Mouse (Mus musculus) right cerebral cortex, postnatal 4 days (tissue): ENCODE results near the gene Mapk8ip3.

Source experiments
- DNase-seq: peaks from one replicate; pipeline ENCODE4 v3.0.0-alpha.2; 2022

The Mapk8ip3 gene

DNA sequence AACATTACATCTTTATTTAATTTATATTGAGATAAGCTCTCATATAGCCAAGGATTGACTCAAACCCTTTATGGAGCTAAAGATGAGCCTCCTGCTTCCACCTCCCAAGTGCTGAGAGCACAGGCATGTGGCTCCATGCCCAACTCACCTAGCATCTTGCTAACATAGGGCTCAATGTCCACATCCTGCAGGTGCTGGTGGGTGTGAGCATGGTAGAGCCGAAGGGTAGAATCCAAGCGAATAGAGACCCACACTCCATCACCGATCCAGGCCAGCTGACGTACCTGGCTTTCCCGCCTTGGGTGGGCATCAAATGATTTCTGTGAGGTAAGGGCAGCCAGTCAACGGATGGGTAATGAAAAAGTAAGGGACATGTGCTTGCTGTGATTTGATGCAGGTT is 36.8 kb downstream of the Mapk8ip3 start:
- DNase-seq, result no peak

DNA sequence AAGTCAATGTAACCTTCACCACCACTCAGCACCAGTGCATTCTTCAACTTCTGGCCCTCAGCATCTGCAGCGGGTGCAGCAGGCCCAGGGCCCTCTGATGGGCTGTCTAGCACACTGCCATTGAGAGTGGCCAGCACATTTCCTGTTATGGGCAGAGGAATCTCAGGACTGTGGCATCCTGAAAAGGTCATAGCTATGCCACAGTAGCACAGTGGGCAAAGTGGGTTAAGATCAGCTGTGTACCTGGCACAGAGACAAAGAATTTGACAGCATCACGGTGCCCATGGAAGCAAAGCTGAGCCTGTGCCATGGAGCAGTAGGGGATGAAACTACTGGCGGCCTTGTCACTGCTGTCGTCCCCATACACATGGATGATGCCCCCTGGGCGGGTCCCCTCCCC is 37.6 kb downstream of the Mapk8ip3 start:
- DNase-seq, result no peak

DNA sequence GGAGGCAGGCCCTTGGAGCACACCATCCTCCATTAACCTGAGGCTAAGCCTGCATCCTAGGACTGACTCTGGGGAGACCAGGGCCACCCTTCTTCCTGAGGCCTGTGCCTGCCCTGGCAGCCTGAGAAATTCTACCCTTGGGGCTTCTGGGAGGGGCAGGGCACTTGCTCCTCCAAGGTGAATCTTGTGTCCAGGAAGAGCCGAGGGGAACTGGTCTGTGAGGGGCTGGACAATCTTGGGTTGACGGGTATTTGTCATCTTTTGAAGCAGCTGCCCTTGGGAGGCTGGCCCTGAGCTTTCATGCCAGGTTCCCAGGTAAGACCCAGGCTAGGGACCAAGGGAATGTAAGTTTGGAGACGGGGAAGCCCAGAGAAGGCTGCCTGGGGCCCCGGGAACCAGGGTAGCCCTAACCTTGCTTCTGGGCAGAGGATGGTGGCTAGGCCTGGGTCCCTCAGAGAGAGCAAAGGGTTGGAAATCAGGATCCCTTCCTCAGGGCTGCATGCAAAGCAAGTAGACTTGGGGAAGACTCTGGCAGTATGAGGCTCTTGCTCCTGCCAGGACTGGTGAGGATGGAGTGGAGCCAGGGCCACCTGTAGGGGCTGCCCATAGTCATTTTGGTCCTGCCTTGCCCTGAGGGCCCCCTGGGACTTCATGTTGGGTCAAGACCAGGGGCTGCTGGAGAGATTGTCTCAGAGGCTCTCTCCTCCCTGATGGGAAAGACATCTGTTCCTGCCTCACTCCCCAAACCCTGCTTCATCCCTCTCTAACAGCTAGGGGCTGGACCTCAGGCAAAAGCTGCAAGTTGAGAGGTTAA is 38.5 kb downstream of the Mapk8ip3 start:
- DNase-seq, result no peak

DNA sequence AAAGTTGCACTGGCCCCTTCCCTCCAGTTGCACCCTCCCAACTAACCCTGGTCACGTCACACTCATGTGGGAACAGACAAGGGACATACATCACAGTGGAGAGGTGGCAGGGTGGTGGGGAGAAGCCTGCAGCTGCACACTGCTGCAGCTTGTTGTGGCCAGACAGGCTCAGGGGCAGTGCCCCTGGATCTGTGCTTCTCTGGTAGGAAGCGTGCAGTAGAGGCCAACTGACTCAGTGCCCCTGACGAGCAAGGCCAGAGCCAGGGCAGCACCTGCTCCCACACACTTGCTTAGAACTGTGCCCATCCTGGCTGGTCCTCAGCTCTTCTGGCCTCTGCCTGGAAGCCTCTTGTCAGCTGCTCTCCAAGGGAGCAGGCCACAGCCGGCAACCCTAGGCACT is 39.2 kb downstream of the Mapk8ip3 start:
- DNase-seq, result no peak

DNA sequence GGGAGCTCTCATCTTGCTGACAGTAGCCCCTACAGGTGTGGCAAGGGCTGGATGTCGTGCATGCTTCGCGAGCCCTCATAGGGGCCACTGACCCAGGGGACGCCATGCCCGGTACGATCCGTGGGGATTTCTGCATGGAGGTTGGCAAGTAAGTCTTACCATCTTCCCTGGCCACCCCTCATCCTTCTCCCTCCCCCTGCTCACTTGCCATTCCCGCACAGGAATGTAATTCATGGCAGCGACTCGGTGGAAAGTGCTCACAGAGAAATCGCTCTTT is 39.8 kb downstream of the Mapk8ip3 start:
- DNase-seq, result no peak

DNA sequence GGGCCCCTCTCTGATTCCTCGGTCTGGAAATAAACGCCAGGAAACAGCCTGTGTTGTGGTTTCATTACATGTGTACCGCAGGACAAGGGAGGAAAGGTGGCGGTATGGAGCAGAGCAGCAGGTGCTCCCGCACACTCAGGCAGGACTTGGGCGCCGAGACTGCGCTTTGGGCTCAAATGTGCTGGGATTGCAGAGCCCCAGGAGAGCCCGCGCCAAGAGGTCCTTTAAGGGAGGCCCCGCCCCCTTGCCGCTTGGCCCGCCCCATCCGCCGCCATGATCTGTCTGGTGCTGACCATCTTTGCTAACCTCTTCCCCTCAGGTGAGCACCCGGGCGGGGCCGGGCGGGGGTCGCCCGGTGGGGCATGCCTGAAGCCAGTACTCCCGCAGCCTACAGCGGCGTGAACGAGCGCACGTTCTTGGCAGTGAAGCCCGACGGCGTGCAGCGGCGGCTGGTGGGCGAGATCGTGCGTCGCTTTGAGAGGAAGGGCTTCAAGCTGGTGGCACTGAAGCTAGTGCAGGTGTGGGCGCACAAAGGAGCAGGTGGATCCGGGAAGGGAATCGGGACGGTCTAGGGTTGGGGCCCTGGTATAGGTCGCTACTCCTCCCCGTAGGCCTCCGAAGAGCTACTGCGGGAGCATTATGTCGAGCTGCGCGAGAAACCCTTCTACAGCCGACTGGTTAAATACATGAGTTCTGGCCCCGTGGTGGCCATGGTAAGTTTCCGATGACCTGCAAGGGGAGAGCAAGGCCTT is 40.4 kb downstream of the Mapk8ip3 start, which contains the start of gene Nme3:
Gene Nme3, plus strand, starts transcription at position 260 of the 752 bp plus-strand sequence.
- DNase-seq, result peak; percentile 74

DNA sequence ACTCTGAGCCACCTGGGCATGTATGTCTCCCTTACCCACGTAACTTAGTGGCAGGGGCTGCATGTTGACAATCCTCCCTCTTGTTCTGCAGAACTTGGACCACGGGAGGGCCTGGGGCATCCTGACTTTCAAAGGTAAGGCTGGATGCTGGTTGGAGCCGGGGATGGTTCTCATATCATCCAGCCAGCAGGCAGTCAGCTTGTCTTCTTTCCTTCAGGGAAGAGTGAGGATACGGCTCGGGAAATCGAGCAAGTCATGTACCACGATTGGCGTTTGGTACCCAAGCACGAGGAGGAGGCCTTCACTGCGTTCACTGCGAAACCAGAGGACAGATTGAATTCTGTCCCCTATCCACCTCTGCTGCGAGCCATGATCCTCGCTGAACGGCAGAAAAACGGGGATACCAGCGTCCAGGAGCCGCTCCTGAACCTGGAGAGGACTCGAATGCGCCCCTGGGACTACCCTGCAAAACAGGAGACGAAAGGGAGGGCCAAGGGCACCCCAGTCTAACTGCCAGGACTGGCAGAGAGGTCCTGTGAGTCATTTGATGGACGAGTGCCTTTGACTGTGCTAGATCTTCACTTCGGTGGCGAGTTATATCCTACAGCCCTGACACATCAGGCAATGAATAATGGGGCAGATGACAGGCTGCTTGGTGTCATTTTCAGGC is 41.1 kb downstream of the Mapk8ip3 start:
- no peak for DNase-seq

DNA sequence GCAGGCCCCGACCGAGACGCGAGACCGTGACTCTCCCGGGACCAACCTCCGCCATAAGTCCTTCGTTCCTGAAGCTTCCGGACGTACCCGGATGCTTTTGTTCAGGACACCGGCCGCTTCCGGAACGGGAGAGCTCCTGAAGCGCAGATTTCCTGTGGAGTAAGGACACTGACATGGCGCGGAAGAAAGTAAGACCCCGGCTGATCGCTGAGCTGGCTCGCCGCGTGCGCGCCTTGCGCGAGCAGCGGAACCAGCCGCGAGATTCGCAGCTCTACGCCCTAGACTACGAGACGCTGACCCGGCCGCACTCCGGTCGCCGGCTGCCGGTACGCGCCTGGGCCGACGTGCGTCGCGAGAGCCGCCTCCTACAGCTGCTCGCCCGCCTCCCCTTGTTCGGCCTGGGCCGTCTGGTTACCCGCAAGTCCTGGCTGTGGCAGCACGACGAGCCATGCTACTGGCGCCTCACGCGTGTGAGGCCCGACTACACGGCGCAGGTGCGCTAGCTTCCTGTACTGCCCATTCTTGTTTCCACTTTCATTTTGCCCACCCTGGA is 41.7 kb downstream of the Mapk8ip3 start, which contains the start of the genes Eme2 and Mrps34:
Gene Eme2, minus strand, starts transcription at position 93 of the 553 bp plus-strand sequence.
Gene Mrps34, plus strand, starts transcription at position 122 of the 553 bp plus-strand sequence.
- DNase-seq, result peak; percentile 79

DNA sequence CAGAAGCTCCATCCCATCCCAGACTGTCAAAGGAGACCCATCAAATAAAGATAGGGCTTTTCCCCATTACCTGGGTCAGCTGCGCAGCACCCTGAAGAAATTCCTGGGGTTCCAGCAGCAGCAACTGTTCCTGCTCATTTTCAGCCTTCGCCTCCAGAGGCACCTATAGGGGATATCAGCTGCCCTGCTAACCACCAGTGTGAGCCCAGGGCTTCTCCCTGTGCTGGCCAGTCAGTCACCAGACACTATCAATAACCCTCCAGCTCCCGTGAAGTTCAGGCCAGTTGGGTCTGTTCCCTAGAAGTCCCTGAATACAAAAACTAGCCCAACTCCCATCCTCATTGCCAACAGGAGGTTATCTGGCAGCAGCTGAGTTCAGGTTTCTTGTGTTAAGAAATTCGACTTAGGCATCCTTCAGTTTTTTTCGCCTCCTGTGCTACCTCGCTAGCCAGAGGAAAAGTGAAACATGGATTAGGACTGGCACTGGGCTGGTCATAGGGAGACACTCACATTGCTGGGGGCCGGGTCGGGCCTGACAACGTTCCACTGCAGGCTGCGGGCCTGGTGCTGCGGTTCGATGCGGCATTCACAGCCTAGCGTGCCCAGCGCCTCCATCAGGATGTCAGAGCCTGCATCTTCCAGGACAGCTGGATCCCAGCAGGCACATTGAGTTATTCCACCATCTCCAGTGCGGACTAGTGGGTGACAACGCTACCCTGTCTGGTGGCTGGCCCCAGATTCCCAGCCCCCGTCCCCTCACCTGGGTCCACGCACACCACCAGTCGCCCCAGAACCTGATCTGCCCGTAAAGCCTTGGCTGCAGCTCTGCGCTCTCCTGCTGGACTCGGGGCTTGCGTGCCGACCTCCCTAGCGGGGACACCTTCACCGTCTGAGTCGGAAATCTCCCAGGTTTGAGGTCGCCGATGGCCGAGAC is 42.4 kb downstream of the Mapk8ip3 start:
- DNase-seq, result no peak

DNA sequence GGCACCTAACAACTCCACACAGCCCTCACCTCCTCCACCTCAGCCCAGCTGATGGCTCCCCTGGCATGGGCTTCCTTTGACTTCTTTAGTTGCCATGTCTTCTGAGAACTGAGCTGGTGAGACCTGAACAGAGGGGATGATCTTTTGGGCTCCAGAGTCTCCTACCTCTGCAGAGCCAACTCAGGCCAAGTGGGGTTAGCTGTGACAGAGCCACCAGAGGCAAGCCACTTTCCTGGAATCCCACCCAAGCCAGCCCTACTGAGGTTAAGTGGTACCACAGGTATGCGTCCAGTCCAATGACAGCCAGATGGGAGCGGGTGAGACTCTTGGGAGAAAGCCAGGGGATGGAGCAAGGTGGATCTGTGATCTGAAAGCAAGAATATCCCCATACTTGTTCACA is 43.5 kb downstream of the Mapk8ip3 start:
- DNase-seq, result no peak

DNA sequence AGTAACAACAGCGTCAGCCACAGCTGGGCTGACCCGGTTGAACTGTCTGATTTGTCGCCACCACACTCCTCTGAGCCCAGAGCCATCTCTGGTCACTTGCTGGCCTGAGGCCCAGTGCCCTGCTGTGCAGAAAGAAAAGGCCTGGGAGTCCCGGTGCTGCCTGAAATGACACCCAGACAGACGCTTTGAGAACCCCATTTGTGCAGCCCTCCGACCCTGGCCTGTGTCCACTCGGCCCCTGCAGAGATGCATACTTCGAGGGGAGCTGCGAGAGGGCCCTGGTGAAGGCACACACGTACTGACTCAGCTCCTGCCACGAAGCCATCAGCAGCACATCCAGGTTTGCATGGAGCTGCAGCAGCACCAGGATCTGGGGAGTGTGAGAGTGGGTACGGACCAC is 44.0 kb downstream of the Mapk8ip3 start:
- no peak for DNase-seq

DNA sequence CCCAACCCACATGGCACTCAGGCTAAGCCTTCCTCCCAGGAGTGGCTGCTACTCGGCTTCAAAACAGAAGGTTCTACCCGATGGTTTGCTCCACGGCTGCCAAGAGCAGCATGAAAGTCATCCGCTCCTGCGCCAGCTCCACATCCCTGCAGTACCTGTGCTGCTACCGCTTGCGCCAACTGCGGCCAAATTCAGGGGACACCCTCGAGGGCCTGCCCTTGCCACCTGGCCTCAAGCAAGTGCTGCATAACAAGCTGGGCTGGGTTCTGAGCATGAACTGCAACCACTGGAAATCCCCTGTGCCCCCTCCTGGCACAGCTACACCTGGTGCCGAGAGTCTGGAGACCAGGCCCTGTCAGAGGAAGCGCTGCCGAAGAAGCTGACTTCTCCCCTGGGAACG is 45.5 kb downstream of the Mapk8ip3 start:
- no peak for DNase-seq

DNA sequence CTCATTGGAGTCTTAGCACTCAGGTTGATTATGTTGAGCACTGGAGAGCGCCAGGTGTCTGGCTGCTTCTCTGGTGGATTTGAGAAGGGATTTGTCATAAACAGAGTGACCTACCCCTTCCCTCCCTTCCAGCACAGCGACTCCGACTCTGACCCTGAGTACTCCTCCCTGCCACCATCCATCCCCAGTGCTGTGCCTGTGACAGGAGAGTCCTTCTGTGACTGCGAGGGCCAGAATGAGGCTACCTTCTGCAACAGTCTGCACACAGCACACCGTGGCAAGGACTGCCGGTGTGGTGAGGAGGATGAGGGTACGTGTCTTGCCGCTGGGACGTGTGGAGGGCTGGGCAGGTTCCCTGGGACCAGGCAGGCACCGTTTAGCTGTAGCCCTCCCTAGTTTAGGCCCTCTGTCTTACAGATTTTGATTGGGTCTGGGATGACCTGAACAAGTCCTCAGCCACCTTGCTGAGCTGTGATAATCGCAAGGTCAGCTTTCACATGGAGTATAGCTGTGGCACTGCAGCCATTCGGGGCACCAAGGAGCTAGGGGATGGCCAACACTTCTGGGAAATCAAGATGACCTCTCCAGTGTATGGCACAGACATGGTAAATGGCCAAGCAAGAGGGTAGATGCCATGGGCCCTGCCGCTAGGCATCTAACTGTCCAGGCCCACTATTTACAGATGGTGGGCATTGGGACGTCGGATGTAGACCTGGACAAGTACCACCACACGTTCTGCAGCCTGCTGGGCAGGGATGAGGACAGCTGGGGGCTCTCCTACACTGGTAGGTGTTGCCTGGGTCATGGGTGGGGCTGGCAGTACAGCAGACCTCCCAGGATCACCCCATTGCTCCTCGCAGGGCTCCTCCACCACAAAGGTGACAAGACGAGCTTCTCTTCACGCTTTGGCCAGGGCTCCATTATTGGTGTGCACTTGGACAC is 46.4 kb downstream of the Mapk8ip3 start:
- DNase-seq, result no peak

DNA sequence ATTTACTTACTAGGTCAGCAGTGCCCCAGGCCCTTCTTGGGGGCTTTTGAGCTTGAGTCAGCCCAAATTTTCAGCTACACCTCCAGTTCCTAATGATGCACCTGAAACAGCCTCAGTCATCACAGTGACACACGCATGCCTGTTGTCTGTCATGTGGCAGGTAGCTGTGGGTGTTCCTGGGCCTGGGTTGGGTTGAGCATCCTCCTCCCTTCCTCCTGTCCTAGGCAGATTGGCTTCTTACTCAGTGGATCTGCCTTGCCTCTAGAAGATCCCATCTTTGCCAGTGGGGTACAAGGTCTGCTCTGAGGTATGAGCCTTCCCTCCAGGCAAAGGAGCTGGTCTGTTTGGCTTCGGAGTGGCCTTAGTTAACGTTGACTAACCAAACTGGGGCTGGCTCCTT is 47.9 kb downstream of the Mapk8ip3 start:
- DNase-seq, result no peak

DNA sequence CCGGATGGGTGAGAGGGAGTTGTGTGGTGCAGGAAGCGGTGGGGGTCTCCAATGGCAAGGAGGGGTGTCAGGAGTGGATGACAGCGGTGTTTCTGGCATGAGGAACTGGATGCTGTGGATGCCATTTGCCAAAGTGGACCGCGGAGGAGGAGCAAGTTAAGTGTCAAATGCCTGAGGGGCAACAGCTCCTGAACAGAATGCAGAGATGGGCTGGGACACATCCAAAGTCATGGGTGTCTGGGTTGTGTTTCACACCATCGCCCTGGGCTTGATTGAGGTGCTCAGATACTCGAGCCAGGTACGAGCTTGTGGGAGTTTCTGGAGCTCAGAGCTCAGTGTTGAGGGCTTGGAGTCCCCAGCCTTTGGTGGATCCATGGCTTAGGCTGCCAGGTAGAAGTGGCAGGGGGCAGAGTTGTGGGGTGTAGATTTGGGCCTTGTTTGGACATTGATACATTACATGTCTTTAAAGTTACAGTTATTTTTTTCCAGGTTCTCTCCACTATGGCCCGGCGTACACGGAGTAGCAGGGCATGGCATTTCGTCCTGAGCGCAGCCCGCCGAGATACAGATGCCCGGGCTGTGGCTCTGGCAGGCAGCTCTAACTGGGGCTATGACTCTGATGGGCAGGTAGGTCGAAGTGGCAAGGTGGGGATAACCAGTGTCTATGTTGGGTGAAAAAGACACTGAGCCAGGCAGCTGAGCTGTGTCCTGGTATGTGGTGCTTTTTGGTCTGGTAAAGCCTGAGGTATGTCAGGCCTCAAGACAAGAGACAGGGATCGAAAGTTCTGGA is 49.3 kb downstream of the Mapk8ip3 start:
- no peak for DNase-seq

DNA sequence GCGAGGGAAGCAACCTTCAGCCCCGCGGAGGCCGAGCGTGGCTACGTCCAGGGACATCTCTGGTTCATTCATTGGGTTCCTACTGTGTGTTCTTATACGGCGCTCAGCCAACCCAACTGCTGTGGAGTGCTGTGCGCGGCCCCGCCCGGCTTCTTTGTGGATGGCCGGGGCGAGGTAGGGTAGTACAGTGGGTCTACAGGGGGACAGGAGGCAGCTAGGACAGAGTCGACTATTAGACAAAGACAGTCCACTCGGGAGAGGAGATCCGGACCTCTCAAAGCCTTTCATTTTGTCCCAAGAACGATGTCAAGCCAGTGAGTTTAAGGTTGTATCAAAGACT is 49.9 kb downstream of the Mapk8ip3 start:
- DNase-seq, result no peak

DNA sequence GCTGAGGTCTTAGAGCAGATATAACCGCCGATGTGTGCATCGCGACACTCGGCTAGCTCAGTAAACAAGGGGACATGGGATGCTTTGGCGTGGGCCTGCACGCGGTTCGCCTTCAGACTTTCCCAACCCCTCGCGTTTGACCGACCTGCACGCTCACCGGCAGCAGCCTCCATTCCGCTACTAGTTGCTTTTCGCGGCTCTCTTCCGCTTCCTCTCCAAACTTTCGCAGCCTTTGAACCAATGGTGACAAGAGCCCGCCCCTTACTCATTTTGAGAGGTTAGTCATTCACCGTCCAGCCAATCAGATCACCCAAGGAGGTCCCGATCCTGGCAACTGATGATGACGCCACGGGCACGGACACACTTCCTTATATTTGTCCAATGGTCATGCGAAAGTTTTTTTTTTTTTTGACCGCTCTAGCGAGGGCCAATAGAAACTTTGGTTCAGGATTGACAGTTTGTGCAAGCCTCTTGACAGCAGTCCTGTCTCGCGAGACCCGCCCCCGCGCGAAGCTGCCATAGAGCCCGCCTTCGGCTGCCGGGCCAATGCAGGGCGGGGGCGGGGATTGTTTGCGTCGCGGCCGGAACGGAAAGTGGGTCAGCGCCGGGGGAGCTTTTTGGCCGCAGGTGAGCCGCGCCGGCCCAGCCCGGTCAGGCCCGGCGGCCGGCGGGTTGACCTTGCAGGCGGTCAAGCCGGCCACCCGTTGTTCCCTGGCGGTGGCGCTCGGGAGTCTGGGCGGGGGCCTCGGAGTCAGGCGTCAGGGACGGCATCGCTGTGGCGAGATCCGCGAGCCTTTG is 50.4 kb downstream of the Mapk8ip3 start, which contains the start of the genes Nubp2 and Spsb3:
Gene Nubp2, minus strand, starts transcription at position 216 of the 798 bp plus-strand sequence.
Gene Spsb3, plus strand, starts transcription at position 510 of the 798 bp plus-strand sequence.
- DNase-seq, result peak; percentile 97

DNA sequence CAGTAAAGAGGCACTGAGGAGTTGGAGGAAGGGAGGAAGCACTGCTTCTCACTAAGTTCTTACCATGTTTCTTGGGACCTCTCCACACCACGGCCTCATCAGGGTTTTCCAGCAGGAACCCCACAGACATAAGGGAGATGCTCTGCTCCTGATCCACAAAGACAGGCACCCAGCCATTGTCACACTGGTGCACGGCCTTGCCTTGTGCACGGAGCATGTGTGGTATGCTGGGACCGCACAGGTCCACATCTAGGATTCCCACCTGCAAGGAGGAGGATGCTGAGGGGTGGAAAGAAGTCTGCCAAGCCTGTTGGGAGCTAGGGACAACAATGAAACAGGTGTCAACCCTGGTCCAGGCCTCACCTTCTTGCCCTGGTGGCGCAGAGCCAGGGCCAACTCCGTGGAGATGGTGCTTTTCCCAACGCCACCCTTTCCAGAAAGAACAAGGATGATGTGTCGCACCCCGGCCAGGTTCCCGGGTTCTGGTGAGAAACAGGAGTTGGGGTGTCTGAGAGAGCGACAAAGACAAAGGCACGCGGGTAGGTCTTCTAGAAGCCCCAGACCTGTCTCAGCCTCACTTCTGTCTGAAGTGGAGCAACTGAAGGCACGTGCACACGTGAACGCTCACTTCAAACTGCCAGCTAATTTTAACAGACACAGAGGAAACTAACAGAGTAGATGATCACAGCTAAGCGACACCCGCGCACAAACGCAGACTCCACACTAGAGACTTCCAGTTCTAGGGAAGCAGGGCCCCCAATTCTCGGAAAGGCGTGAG is 51.2 kb downstream of the Mapk8ip3 start:
- no peak for DNase-seq
